Mouse (Mus musculus): ENCODE data around the gene Olfr1357.
A peak's percentile ranks its signal among the peaks of the same experiment; 100 is the strongest.
"Not testable (repeated sequence)": the region's sequence is repeated elsewhere in the genome, so short reads cannot be mapped to it uniquely, and the experiment has no call there.

Gene Olfr1357

GRCm38 (mm10) chr10:78617974-78618373 lies at the start of gene Olfr1357:
Olfr1357 (minus strand) TSS chr10:78618074.
- DNase-seq: no peak

- DNase-seq: not testable (repeated sequence)
Measured at GRCm38 (mm10) chr10:78666696-78667095, 48.8 kb upstream of the Olfr1357 start.

- DNase-seq: no peak
Measured at GRCm38 (mm10) chr10:78664546-78664945, 46.7 kb upstream of the Olfr1357 start.

GRCm38 (mm10) chr10:78661198-78661597 lies 43.3 kb upstream of the Olfr1357 start:
- no peak for DNase-seq

GRCm38 (mm10) chr10:78632311-78632710 lies 14.4 kb upstream of the Olfr1357 start:
- DNase-seq: peak; percentile 14

- peak; percentile 38 for DNase-seq
Measured at GRCm38 (mm10) chr10:78630194-78630593, 12.3 kb upstream of the Olfr1357 start.

GRCm38 (mm10) chr10:78623143-78623542 lies 5.3 kb upstream of the Olfr1357 start:
- not testable (repeated sequence) for DNase-seq

GRCm38 (mm10) chr10:78607602-78608001 lies 10.3 kb downstream of the Olfr1357 start:
- no peak for DNase-seq

- peak; percentile 45 for DNase-seq
Measured at GRCm38 (mm10) chr10:78605080-78605479, 12.8 kb downstream of the Olfr1357 start.

GRCm38 (mm10) chr10:78599865-78600264 lies 18.0 kb downstream of the Olfr1357 start:
- no peak for DNase-seq

GRCm38 (mm10) chr10:78594566-78594965 lies 23.3 kb downstream of the Olfr1357 start:
- DNase-seq: no peak

- no peak for DNase-seq
Measured at GRCm38 (mm10) chr10:78594157-78594556, 23.7 kb downstream of the Olfr1357 start.

GRCm38 (mm10) chr10:78593736-78594135 lies 24.1 kb downstream of the Olfr1357 start:
- no peak for DNase-seq

GRCm38 (mm10) chr10:78592856-78593379 lies 25.0 kb downstream of the Olfr1357 start:
- DNase-seq: no peak

GRCm38 (mm10) chr10:78591406-78592328 lies 26.2 kb downstream of the Olfr1357 start, which contains the start of gene Syde1:
Syde1 (minus strand) TSS chr10:78591964.
- no peak for DNase-seq

- DNase-seq: no peak
Measured at GRCm38 (mm10) chr10:78590744-78591143, 27.1 kb downstream of the Olfr1357 start.

GRCm38 (mm10) chr10:78589901-78590300 lies 28.0 kb downstream of the Olfr1357 start:
- DNase-seq: no peak

- DNase-seq: no peak
Measured at GRCm38 (mm10) chr10:78589291-78589690, 28.6 kb downstream of the Olfr1357 start.

- no peak for DNase-seq
Measured at GRCm38 (mm10) chr10:78586026-78586425, 31.8 kb downstream of the Olfr1357 start.

GRCm38 (mm10) chr10:78585606-78586005 lies 32.3 kb downstream of the Olfr1357 start:
- DNase-seq: no peak

- no peak for DNase-seq
Measured at GRCm38 (mm10) chr10:78584996-78585395, 32.9 kb downstream of the Olfr1357 start.

- no peak for DNase-seq
Measured at GRCm38 (mm10) chr10:78583939-78584338, 33.9 kb downstream of the Olfr1357 start.

GRCm38 (mm10) chr10:78583347-78583746 lies 34.5 kb downstream of the Olfr1357 start:
- DNase-seq: no peak

GRCm38 (mm10) chr10:78581121-78581520 lies 36.8 kb downstream of the Olfr1357 start:
- no peak for DNase-seq
